Mouse (Mus musculus): ENCODE measurements around the gene Pik3r1. TPM values are rescaled to one million over a fixed set of nuclear protein-coding genes. Genes with fewer than 3 reads are reported as not detected.

Pik3r1 gene
- total and polyA plus RNA-seq, 2 experiments from 2014 or later: 16.3 to 31.6 TPM

DNA sequence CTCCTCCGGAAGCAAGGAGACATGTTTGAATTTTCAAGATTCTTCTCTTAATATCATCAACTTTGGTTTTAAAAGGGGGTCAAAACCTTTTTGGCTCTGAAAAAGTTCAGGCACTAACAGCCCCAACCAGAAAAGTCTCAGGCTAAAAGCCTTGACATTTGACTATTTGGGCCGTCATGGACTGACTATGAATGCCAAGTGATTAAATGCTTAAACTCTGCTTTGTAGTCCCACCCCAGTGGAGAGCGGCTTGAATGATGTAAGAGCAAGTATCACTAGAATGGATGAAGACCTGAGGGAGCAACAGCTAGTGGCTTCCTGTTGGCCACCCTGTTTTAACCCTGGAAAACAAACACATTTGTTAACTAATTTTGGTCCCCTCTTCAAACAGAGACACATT, 41.8 kb upstream of the Pik3r1 start:
- Histone ChIP-seq H3K4me1 (ENCODE audit: control insufficient read depth, insufficient read depth) (no peaks in the 10 kb centered on the region), H3K9me3 (replicated peaks; ENCODE audit: control insufficient read depth, low read length) (no peaks in the 10 kb centered on the region), H3K27me3 (ENCODE audit: control insufficient read depth, insufficient read depth, low read length) (no peaks in the 10 kb centered on the region), H3K27ac (ENCODE audit: low read depth) (no peak overlapping the region), H3K36me3 (replicated peaks; ENCODE audit: control insufficient read depth, insufficient read depth, low read length) (no peaks in the 10 kb centered on the region), H3K9ac (replicated peaks; ENCODE audit: low read depth, low read length) (no peak overlapping the region), H3K4me2 (ENCODE audit: low read depth, low read length) (no peak overlapping the region), H3K4me3 (ENCODE audit: low read depth, low read length) (no peak overlapping the region)
- 88% methylated on average over 3 of the region's 3 CpGs for WGBS
- TF ChIP-seq CTCF (IDR thresholded peaks at IDR 0.05; ENCODE audit: low read depth) (no peak), EP300 (IDR thresholded peaks at IDR 0.05; ENCODE audit: low read depth) (no peak)
- DNase-seq (ENCODE audit: low spot score): no peak
- ATAC-seq (ENCODE audit: insufficient read depth, low read depth): no peak

DNA sequence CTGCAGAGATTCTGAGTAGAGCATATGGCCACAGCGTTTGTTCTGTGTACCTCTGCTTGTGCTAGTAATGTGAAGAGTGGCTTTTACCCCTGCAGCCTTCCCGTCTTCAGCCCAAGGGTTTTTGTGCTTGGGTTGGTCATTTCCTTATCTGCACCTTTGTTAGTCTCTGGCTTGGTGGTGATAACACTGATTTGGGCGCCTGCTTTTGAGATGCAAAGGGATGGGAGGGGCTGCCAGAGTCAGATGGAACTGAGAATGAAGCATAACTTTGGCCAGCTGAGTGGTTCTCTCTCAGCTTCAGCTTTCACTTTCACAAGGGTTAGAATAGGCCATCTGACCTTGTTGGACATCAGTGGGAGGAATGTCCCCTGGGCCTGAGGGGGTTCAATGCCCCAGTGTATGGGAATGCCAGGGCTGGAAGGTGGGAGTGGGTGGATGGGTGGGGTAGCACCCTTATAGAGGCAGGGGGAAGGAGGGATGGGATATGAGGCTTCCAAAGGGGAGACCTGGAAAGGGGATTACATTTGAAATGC, 37.6 kb upstream of the Pik3r1 start:
- H3K9ac ChIP-seq (replicated peaks; ENCODE audit: low read depth, low read length): no peak overlapping the region
- no peak overlapping the region for H3K4me2 ChIP-seq (ENCODE audit: low read depth, low read length)
- 38% methylated on average over 3 of the region's 3 CpGs for WGBS
- no peak overlapping the region for H3K27ac ChIP-seq (ENCODE audit: low read depth)
- no peak for ATAC-seq (ENCODE audit: insufficient read depth, low read depth)
- DNase-seq (ENCODE audit: low spot score): no peak
- no peak overlapping the region for H3K4me3 ChIP-seq (ENCODE audit: low read depth, low read length)
- 0 out of 2 replicates have a peak, but pooled peaks cover 5% of the 10 kb centered on the region for H3K4me1 ChIP-seq (ENCODE audit: control insufficient read depth, insufficient read depth)
- TF ChIP-seq CTCF (IDR thresholded peaks at IDR 0.05; ENCODE audit: low read depth) (no peak), EP300 (IDR thresholded peaks at IDR 0.05; ENCODE audit: low read depth) (no peak)
- no peaks in the 10 kb centered on the region for H3K36me3 ChIP-seq (replicated peaks; ENCODE audit: control insufficient read depth, insufficient read depth, low read length)
- H3K9me3 ChIP-seq (replicated peaks; ENCODE audit: control insufficient read depth, low read length): no peaks in the 10 kb centered on the region
- no peaks in the 10 kb centered on the region for H3K27me3 ChIP-seq (ENCODE audit: control insufficient read depth, insufficient read depth, low read length)

DNA sequence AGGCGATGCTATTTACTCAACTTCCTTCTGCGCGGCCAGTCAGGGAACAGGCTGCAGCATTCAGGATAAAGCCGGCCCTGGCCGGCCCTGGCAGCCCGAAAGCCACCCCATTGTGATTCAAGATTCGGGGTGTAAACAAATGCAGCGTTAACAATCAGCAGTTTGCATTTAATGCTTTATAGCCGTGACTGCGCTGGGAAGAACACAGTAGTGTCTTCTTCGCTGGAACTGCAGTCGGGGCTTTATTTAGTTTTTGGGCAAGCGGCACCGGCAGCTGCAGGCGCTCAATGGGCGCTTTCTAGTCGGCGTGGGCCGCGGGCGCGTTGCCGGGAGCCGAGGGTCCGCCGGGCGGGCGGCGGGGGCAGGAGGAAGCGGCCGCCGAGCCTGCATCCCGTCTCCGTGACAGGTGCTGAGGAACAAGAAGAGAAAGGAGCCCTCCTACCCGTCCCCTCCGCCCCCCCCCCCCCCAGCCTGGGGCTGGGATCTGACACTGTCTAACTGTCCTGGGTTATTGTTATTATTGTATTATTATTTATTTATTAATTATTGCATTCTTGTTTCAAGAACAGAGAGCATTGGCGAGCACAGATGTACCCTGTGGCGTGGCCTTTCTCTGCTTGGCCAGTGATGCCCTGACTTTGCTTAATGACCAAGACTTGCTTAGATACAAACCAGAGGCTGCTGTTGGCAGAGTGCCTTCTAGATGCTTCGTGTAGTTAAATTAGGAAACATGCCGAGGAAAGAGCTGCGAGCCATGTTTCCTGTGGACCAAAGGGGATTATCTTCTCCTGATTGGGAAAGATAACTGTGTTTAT, 33.6 kb upstream of the Pik3r1 start:
- DNase-seq (ENCODE audit: low spot score) (peak; percentile 66), ATAC-seq (ENCODE audit: insufficient read depth, low read depth) (peak; percentile 84)
- peak overlapping the region; percentile 69 for H3K4me2 ChIP-seq (ENCODE audit: low read depth, low read length)
- no peaks in the 10 kb centered on the region for H3K9me3 ChIP-seq (replicated peaks; ENCODE audit: control insufficient read depth, low read length)
- WGBS: 1% methylated on average over 39 of the region's 41 CpGs
- H3K4me3 ChIP-seq (ENCODE audit: low read depth, low read length): peak overlapping the region; percentile 48
- peak overlapping the region; percentile 61 for H3K9ac ChIP-seq (replicated peaks; ENCODE audit: low read depth, low read length)
- TF ChIP-seq CTCF (IDR thresholded peaks at IDR 0.05; ENCODE audit: low read depth): no peak
- peak overlapping the region; percentile 64 for H3K27ac ChIP-seq (ENCODE audit: low read depth)
- no peaks in the 10 kb centered on the region for H3K27me3 ChIP-seq (ENCODE audit: control insufficient read depth, insufficient read depth, low read length)
- no peaks in the 10 kb centered on the region for H3K36me3 ChIP-seq (replicated peaks; ENCODE audit: control insufficient read depth, insufficient read depth, low read length)
- H3K4me1 ChIP-seq (ENCODE audit: control insufficient read depth, insufficient read depth): 0 out of 2 replicates have a peak, but pooled peaks cover 5% of the 10 kb centered on the region

DNA sequence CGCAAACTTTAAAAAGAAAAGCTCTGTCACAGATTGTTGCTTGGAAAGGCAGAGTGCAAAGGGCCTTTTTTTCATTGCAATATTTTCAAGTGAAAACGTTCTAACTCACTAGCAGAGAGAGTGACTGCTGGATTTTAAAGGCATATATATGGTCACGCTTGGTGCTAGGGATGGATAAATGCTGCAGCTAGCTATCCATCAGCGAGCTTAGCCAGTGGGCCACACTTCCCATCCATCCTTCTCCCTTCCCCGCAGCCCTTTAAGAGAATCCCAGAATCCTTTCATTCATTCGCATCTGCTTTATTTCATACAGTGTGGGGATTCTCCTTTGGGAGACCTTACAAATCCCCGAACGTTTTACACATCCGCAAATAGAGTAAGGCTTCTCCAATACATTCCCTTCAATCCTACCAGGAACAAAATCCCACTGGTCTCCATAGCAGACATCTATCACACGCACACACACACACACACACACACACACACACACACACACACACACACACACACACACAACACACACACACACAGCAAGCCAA, 32.9 kb upstream of the Pik3r1 start:
- TF ChIP-seq EP300 (IDR thresholded peaks at IDR 0.05; ENCODE audit: low read depth) (no peak), CTCF (IDR thresholded peaks at IDR 0.05; ENCODE audit: low read depth) (no peak)
- H3K4me1 ChIP-seq (ENCODE audit: control insufficient read depth, insufficient read depth): 0 out of 2 replicates have a peak, but pooled peaks cover 5% of the 10 kb centered on the region
- H3K4me2 ChIP-seq (ENCODE audit: low read depth, low read length): peak overlapping the region; percentile 69
- H3K36me3 ChIP-seq (replicated peaks; ENCODE audit: control insufficient read depth, insufficient read depth, low read length): no peaks in the 10 kb centered on the region
- no peak overlapping the region for H3K27ac ChIP-seq (ENCODE audit: low read depth)
- no peaks in the 10 kb centered on the region for H3K27me3 ChIP-seq (ENCODE audit: control insufficient read depth, insufficient read depth, low read length)
- peak overlapping the region; percentile 61; the same call in 1 of the 2 replicates for H3K9ac ChIP-seq (replicated peaks; ENCODE audit: low read depth, low read length)
- ATAC-seq (ENCODE audit: insufficient read depth, low read depth): peak; percentile 17; the same call in 1 of the 2 replicates
- H3K9me3 ChIP-seq (replicated peaks; ENCODE audit: control insufficient read depth, low read length): no peaks in the 10 kb centered on the region
- no peak for DNase-seq (ENCODE audit: low spot score)
- H3K4me3 ChIP-seq (ENCODE audit: low read depth, low read length): peak overlapping the region; percentile 48
- 47% methylated on average over 10 of the region's 10 CpGs for WGBS

DNA sequence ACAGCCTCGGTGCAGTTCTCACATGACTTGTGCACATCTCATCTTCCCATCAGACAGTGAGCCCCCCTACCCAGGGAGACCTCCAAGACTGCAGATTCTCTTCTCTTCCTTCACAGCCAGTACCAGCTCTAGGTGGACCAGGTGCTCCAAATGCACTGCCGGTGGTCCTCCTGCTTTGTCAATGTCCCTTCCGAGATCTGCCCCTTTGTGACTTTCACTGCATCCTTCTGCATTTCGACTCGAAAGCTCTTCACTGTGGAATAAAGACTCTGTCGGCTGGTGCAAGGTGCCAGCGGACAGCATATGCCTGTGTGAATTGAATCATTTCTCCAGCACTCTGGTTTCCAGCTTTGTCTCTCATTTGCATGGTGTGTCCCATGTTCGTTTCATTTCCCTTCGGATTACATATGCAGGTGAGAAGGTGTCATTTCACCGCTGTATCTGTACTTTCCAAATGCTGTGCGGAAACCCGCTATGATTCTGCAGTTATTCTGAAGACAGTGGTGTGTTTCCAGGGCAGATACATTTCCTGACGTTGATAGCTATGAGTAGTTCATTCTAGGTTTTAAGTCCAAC, 32.1 kb upstream of the Pik3r1 start:
- TF ChIP-seq EP300 (IDR thresholded peaks at IDR 0.05; ENCODE audit: low read depth) (no peak), CTCF (IDR thresholded peaks at IDR 0.05; ENCODE audit: low read depth) (no peak)
- H3K4me1 ChIP-seq (ENCODE audit: control insufficient read depth, insufficient read depth): 0 out of 2 replicates have a peak, but pooled peaks cover 5% of the 10 kb centered on the region
- no peak overlapping the region for H3K4me2 ChIP-seq (ENCODE audit: low read depth, low read length)
- no peaks in the 10 kb centered on the region for H3K36me3 ChIP-seq (replicated peaks; ENCODE audit: control insufficient read depth, insufficient read depth, low read length)
- ATAC-seq (ENCODE audit: insufficient read depth, low read depth) (no peak), DNase-seq (ENCODE audit: low spot score) (no peak)
- no peak overlapping the region for H3K27ac ChIP-seq (ENCODE audit: low read depth)
- 90% methylated on average over 13 of the region's 13 CpGs for WGBS
- no peak overlapping the region for H3K9ac ChIP-seq (replicated peaks; ENCODE audit: low read depth, low read length)
- H3K9me3 ChIP-seq (replicated peaks; ENCODE audit: control insufficient read depth, low read length): no peaks in the 10 kb centered on the region
- no peaks in the 10 kb centered on the region for H3K27me3 ChIP-seq (ENCODE audit: control insufficient read depth, insufficient read depth, low read length)
- H3K4me3 ChIP-seq (ENCODE audit: low read depth, low read length): no peak overlapping the region

All from heart, postnatal 0 days (tissue).